Mouse (Mus musculus) cerebellum, adult 11 months (tissue): ENCODE results near the gene Peli1.

ENCODE experiments used
- DNase-seq: peaks from one replicate; pipeline ENCODE4 v3.0.0; 2022

Gene Peli1

DNA sequence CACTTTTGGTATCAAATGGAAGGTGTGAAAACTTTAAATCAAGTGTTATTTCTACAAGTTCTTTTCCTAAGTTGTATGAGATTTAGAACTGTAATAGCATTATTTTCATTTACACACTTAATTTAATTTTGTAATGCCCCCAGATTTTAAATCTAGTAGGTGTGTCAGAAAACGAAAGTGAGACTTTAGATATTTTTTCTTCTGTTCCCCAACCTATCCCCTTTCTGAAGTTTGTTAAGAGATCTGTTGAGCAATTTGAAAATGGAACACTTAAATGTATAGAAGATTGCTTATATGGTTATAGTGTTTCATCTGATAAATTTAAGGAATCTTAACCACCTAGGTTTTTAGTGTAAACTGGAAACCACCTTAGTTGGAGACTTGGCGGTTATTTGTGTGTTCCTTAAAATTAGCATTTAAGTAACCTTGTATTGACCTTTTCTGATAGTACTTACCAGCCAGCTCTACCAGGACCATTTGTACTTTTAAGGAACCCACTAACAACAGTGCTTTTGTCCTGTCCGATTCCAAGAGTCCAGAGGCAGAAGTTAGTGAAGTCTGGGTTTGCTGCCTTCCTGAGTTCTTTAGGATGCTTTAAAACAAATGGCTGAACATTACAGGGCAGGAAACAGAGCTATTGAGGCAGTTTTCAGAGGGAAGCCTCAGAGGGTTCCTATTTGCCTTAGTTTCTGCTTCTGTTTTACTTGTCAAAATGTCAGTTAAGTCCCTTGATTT, 2.2 kb downstream of the Peli1 start:
- DNase-seq, result no peak

- no peak for DNase-seq
Observed at GRCm38 (mm10) chr11:21096590-21096989, 5.5 kb downstream of the Peli1 start.

- no peak for DNase-seq
Observed at GRCm38 (mm10) chr11:21098457-21098856, 7.4 kb downstream of the Peli1 start.

- DNase-seq, result no peak
Observed at GRCm38 (mm10) chr11:21100704-21101103, 9.6 kb downstream of the Peli1 start.

DNA sequence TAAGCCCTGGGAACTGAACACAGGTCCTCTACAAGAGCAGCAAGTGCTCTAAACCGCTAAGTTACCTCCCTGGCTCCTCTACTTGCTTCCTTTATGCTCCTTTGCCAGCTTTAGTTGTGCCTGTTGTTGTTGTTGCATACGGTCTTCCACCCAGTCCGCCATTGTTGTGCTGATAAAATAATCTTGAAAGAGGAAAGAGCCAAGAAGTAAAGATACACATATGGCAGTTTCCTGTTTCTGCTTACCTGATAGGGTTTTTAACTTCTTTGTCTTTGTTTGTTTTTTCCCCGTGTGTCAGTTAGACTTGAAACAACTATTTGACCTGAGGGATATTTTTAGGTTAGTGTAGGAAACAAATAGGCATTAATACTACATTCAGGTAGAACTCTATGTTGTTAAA, 10.2 kb downstream of the Peli1 start:
- no peak for DNase-seq

DNA sequence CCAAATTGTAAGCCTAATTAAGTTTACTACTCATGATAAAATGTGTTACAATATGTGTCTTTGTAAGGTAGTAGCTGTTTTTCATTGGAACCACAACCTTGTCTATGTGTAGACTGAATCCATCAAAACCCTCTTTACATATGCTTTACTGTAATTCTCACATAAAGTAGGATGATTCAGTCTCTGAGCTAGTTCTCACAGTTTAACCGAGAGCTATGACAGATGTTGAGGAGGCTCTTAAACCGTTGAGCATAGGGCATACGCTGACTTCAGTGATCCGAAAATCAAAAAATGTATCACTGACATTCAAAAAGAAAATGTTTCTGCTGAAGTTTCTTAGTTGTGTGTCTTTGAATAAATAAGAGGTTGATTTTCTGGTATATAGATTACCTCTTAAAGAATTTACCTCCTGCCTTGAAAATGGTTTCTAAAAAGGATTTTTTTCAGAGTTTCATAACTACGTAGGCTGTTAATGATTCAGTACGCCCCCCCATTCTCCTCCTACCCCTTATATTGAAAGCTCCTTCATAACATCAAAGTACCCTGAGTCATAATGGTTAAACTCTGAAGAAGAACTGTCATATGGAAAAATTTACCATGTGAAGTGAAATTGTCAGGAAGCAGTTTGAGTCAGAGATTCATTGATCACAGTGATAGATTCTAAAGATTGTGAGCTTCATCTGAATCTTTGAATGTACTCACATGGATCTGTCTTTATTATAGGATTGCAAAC, 11.3 kb downstream of the Peli1 start:
- DNase-seq, result no peak

GRCm38 (mm10) chr11:21103186-21103585, 12.1 kb downstream of the Peli1 start:
- DNase-seq, result no peak

GRCm38 (mm10) chr11:21105393-21105792, 14.3 kb downstream of the Peli1 start:
- no peak for DNase-seq

GRCm38 (mm10) chr11:21107120-21107519, 16.0 kb downstream of the Peli1 start:
- DNase-seq, result no peak

DNA sequence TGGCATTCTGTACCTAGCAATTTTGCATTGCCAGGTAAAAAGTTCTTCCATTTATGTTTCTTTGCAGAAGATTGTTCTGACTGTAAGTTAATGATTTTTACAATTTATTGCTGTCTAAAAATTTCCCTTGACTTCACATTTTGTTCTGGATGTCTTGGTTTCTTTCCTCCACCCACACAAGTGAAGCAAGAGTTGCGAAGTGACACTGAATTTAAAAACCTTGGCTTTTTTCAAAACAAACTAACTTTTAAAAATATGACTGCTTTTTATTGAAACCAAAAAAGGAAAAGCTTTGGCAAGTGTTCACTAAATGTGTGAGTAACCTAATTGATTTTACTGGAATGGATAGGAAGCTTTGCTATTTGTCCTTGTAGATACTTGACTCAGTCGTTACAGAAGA, 18.2 kb downstream of the Peli1 start:
- no peak for DNase-seq

GRCm38 (mm10) chr11:21114516-21114915, 23.4 kb downstream of the Peli1 start:
- DNase-seq, result no peak

DNA sequence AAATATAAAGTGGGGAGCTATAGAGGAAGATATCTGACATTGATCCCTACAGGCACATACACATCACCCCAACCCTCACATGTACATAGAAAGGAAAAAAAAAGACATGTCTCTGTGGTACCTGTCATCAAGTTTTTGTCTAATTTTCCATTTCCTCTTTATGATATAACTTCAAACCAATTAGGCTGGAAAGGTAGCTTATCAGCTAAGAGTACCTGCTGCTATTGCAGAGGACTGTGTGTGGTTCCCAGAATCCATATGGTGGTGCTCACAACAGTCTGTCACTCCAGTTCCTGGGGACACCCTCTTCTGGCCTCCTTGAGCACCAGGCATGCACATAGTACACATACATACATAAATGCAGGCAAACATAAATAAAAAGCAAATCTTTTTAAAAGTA, 24.7 kb downstream of the Peli1 start:
- no peak for DNase-seq

DNA sequence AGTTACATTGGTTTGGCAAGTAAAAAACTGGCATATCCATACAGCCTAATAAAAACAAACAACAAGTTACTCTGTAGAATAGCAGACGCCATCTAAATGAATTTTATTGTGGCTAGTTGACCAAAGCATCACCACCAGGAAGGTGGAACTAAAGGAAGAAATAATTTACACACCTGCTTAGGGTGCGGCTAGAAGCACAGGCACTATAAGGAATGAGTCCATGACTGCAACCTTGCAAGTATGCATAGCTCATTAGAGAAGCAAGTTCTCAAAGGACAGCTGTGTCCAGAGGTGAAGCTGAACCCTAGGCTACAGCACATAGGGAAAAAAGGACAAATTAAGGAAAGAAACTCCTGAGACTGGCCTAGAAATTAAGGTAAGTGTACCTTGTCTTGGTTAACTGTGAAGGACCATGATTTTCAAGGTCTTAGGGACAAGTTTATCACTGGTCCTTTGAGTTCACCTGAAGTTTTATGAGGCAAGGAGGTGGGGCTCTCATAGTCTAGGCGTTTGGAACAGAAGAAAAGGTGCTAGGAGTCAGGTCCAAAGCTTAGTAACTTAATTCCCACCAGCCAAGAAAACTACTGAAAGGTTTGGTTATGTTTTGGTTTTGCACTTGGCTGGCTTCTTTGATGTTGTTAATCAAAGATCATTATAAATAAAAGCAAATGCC, 25.7 kb downstream of the Peli1 start:
- DNase-seq, result no peak

DNA sequence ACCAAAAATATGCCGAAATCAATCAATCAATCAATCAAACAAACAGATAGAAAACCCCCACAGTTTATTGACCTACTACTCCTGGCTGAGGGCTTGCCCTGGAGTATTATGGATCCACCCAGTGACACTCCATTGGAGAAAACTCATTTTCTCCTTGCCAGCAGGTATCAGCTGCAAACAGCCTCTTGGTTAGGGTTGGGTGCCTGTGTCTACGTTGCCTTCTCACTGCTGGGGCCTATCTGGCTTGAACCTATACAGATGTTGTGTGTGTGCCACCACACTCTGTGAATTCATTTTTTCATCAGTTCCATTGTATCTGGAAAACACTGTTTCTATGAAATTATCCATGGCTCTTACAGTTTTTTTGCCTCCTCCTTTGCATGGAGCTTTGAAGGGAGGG, 30.6 kb downstream of the Peli1 start:
- DNase-seq, result no peak

- no peak for DNase-seq
Observed at GRCm38 (mm10) chr11:21122399-21122798, 31.3 kb downstream of the Peli1 start.

DNA sequence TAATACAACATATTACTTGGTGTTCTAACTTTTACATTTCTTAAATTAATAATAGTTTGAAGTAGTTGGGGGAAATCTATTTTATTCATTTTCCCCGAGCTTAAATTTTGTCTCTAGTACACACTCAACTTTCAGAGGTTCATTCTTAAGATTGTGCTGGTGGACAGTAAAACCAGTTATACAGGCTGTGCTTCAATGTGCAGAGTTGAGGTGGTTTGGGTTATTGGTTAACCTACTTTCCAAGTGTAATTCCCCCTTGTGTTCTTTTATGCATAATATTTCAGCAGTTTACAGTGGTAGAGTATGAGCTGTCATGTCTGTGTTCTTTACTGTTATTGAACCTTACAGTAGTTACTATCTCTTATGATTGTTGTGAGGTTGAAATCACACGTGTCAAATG, 40.6 kb downstream of the Peli1 start:
- no peak for DNase-seq

DNA sequence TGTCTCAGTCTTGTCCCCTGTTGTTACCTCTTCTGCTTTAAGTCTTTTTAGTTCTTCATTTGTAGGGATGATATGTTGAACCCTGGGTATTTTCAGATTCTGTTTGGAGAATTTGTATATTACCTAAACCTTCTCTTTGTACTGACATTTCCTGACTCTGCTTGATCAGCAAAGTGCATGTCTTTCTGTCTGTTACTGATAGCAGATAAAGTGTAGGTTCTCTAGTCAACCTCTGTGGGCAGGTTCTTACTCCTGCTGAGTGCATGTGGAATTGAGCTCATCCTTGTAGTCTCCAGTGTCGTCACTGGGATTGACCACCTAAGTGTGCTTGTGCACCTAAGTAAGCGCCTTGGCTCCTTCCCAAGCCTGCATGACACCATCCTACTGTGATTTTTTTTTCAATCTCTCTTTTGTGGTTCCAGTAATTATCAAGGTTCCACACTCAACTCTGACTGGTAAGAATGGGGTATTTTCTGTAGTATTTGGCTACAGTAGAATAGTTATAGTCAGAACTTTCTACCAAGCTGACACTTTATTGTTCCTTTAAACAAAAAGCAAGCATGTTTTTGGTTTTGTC, 43.9 kb downstream of the Peli1 start:
- no peak for DNase-seq

- DNase-seq, result no peak
Observed at GRCm38 (mm10) chr11:21139453-21139852, 48.4 kb downstream of the Peli1 start.

GRCm38 (mm10) chr11:21141242-21141641, 50.2 kb downstream of the Peli1 start:
- no peak for DNase-seq

DNA sequence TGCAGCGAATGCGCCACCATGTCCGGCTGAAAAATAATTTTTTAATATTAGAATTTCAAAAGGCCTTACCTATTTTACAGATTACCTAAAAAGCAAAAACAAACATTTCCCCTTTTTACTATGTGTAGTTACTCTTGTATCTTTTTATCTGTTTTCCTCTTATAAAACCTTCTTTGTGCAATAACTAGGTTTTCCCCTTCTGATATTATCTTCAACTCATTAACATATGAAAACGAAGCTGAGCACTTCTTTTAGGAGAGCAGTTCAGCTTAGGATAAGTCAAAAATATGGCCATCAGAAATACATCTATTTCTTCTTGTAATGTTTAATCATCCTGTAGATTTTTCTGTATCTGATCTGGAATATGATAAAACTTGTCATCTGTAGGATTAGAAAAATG, 50.7 kb downstream of the Peli1 start:
- DNase-seq, result no peak

DNA sequence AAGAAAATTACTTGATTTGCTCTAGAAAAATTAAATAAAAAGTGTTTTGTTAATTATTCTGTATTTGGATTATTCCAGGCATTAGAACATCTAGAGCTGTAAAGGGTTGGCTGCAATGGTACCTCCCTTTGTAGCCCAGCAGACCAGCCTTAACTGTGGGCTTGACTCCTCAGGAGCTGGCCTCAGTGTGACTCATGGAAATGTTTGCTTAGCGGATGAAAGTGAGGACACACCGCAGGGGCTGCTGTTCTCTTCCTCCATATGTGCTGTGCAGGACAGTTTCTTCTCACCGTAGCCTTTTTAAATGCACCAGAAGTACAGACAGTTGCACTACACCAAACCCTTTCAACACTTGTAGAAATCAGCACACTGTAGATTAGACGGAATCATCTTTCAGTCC, 58.4 kb downstream of the Peli1 start:
- no peak for DNase-seq

DNA sequence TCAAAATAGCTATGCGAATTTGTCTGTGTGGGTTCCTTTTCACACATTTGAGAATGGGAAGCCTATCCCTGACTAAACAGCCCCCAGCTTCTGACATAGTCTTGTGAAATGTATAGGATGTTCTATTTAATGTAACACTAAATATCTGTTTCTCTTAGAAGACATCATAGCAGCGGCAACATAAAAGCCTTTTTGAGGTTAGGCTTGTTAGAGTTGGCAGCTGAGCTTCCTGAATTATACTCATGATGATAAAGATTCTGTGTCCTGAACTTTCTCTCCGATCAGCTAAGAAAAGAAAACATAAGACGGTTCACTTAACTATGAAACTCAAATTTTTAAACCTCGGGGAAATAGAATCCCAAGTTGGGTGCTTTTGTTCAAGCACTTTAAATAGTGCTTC, 59.2 kb downstream of the Peli1 start:
- no peak for DNase-seq

- DNase-seq, result no peak
Observed at GRCm38 (mm10) chr11:21151672-21152071, 60.6 kb downstream of the Peli1 start.

DNA sequence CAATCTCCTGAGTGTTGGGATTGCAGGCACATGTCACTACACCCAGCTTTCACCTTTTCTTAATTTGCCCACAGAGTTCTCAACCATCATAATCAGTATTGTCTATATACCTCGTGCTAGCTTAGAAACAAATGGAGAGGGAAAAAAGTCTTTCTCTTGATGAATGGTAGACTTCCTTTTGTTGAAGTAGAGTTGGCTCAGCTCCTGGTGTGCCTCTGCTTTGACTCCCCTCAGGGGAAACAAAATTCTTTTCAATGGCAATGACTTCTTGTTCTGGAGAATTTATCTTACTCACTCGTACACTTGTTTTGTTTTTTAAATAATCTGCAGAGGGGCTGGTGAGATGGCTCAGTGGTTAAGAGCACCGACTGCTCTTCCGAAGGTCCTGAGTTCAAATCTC, 62.0 kb downstream of the Peli1 start:
- DNase-seq, result no peak
